Mouse (Mus musculus) megakaryocyte-erythroid progenitor cell, adult 5-6 weeks (primary cell): ENCODE results near the gene Nt5c2. TPM values are rescaled to one million over a fixed set of nuclear protein-coding genes. Genes with fewer than 3 reads are reported as not detected.

ENCODE experiments used
- total RNA-seq, 2 experiments: library from RNA; stranded (forward) in 1 of 2; stranded (reverse) in 1 of 2; fragments of 200-1000, 215-1000 nt in 1 of 2; fragments of >200 nt in 1 of 2; fragmentation: Nextera tagmentation in 1 of 2; gene quantifications; 2 replicates each; pipeline ENCODE4 v1.2.3; 2014 to 2017

Nt5c2 gene
- total RNA-seq, 2 experiments from 2014 or later: 87.1 to 142 TPM

Other genes with a start within 250 kb of the Nt5c2 start
- 1.1 TPM in 1 of 2 replicates, not detected in the other for gene Ina, start 455 bp downstream of the Nt5c2 start, total RNA-seq (2014; fragmentation: Nextera tagmentation)
- gene Ina, start 455 bp downstream of the Nt5c2 start, total RNA-seq (2017): 0.09 and 0.27 TPM in 2 replicates
- 33.8 and 37.5 TPM in 2 replicates for gene Pcgf6, start 35.8 kb upstream of the Nt5c2 start, total RNA-seq (2014; fragmentation: Nextera tagmentation)
- 18.6 and 19.8 TPM in 2 replicates for gene Pcgf6, start 35.8 kb upstream of the Nt5c2 start, total RNA-seq (2017)
- gene Taf5, start 52.6 kb upstream of the Nt5c2 start, total RNA-seq (2014; fragmentation: Nextera tagmentation): 14.6 and 17.0 TPM in 2 replicates
- gene Taf5, start 52.6 kb upstream of the Nt5c2 start, total RNA-seq (2017): 26.3 and 28.4 TPM in 2 replicates
- gene Usmg5, start 75.5 kb upstream of the Nt5c2 start, total RNA-seq (2014; fragmentation: Nextera tagmentation): 709 and 727 TPM in 2 replicates
- gene Usmg5, start 75.5 kb upstream of the Nt5c2 start, total RNA-seq (2017): 667 and 899 TPM in 2 replicates
- gene Pdcd11, start 75.6 kb upstream of the Nt5c2 start, total RNA-seq (2014; fragmentation: Nextera tagmentation): 31.9 and 42.3 TPM in 2 replicates
- 38.0 and 42.3 TPM in 2 replicates for gene Pdcd11, start 75.6 kb upstream of the Nt5c2 start, total RNA-seq (2017)
- 3.2 and 3.6 TPM in 2 replicates for gene Calhm2, start 123.1 kb upstream of the Nt5c2 start, total RNA-seq (2014; fragmentation: Nextera tagmentation)
- 1.6 and 2.3 TPM in 2 replicates for gene Calhm2, start 123.1 kb upstream of the Nt5c2 start, total RNA-seq (2017)
- not detected in 2 replicates for gene Calhm1, start 129.1 kb upstream of the Nt5c2 start, total RNA-seq (2014; fragmentation: Nextera tagmentation)
- not detected in 2 replicates for gene Calhm1, start 129.1 kb upstream of the Nt5c2 start, total RNA-seq (2017)
- not detected in 2 replicates for gene Calhm3, start 142.6 kb upstream of the Nt5c2 start, total RNA-seq (2014; fragmentation: Nextera tagmentation)
- gene Calhm3, start 142.6 kb upstream of the Nt5c2 start, total RNA-seq (2017): not detected in 2 replicates
- 0.04 TPM in 1 of 2 replicates, not detected in the other for gene Neurl1a, start 163.7 kb upstream of the Nt5c2 start, total RNA-seq (2014; fragmentation: Nextera tagmentation)
- gene Neurl1a, start 163.7 kb upstream of the Nt5c2 start, total RNA-seq (2017): not detected in 2 replicates